Mouse (Mus musculus) cortical plate, adult 2 months (tissue): ENCODE data around the gene Akr7a5. TPM values are rescaled to one million over a fixed set of nuclear protein-coding genes. Genes with fewer than 3 reads are reported as not detected.

Experiments used
- H3K27ac ChIP-seq: fragments of 200-500 bp; 2 replicates; pipeline ENCODE4 v1.5.1; 2012; ENCODE audit warnings: low read length, control low read depth, inconsistent platforms; ENCODE audit not compliant: insufficient read depth
- H3K4me1 ChIP-seq: fragments of 200-500 bp; 2 replicates; pipeline ENCODE4 v1.6.1; 2011; ENCODE audit warnings: low read length; ENCODE audit not compliant: control insufficient read depth, insufficient read depth
- H3K4me3 ChIP-seq: fragments of 200-500 bp; 2 replicates; pipeline ENCODE4 v1.5.1; 2011; ENCODE audit warnings: mild to moderate bottlenecking, low read length, control low read depth; ENCODE audit not compliant: insufficient read depth
- CTCF ChIP-seq: fragments of 200-500 bp; IDR thresholded peaks from 2 replicates; pipeline ENCODE4 v1.5.1; 2011; ENCODE audit warnings: mild to moderate bottlenecking, control low read depth, low read length; ENCODE audit not compliant: insufficient read depth; ENCODE audit errors: extremely low read depth
- POLR2A ChIP-seq: fragments of 200-500 bp; IDR thresholded peaks from 2 replicates; pipeline ENCODE4 v1.6.1; 2011; ENCODE audit warnings: mild to moderate bottlenecking, low read length, control low read depth; ENCODE audit not compliant: insufficient read depth; ENCODE audit errors: extremely low read depth
- polyA plus RNA-seq: library from polyadenylated mRNA; depleted of rRNA; stranded (reverse); fragments of >200 nt; gene quantifications from 2 replicates; pipeline ENCODE4 v1.2.3, GENCODE M21; 2012; rRNA removed

Gene Akr7a5
- 16.8 and 17.5 TPM in 2 replicates for polyA plus RNA-seq

- Histone ChIP-seq H3K4me1 (peaks cover 9% of the 10 kb centered on the region), H3K4me3 (peak within 1 kb of the TSS; percentile 81), H3K27ac (0 out of 2 replicates have a peak within 1 kb of the TSS, but pooled peaks have one; percentile 61)
- TF ChIP-seq CTCF (no peak), POLR2A (peak; percentile 95)
Observed at GRCm38 (mm10) chr4:139310171-139310898, at the start of gene Akr7a5, which contains the start of gene Pqlc2. Akr7a5 (plus strand) TSS chr4:139310744. Pqlc2 (minus strand) TSS chr4:139310708.

- Histone ChIP-seq H3K27ac (no peak overlapping the region), H3K4me3 (no peak overlapping the region), H3K4me1 (peaks cover 9% of the 10 kb centered on the region)
- TF ChIP-seq CTCF (no peak), POLR2A (no peak)
Observed at GRCm38 (mm10) chr4:139262981-139263380, 47.6 kb upstream of the Akr7a5 start.

GRCm38 (mm10) chr4:139265783-139266499 is 44.6 kb upstream of the Akr7a5 start:
- no peak overlapping the region for H3K27ac ChIP-seq
- H3K4me3 ChIP-seq, result no peak overlapping the region
- TF ChIP-seq POLR2A (no peak), CTCF (no peak)
- peaks cover 4% of the 10 kb centered on the region; the same call in 1 of the 2 replicates for H3K4me1 ChIP-seq

- Histone ChIP-seq H3K4me3 (no peak overlapping the region), H3K27ac (no peak overlapping the region), H3K4me1 (peaks cover 5% of the 10 kb centered on the region)
- TF ChIP-seq POLR2A, result no peak
- no peak for TF ChIP-seq CTCF
Observed at GRCm38 (mm10) chr4:139266500-139266865, 44.1 kb upstream of the Akr7a5 start.

- Histone ChIP-seq H3K4me3 (no peak overlapping the region), H3K4me1 (peaks cover 5% of the 10 kb centered on the region), H3K27ac (no peak overlapping the region)
- TF ChIP-seq CTCF (no peak), POLR2A (no peak)
Observed at GRCm38 (mm10) chr4:139267335-139267734, 43.2 kb upstream of the Akr7a5 start.

GRCm38 (mm10) chr4:139268242-139268641 is 42.3 kb upstream of the Akr7a5 start:
- no peak overlapping the region for H3K4me3 ChIP-seq
- TF ChIP-seq POLR2A (no peak), CTCF (no peak)
- H3K27ac ChIP-seq, result no peak overlapping the region
- H3K4me1 ChIP-seq, result peaks cover 5% of the 10 kb centered on the region

GRCm38 (mm10) chr4:139270168-139270567 is 40.4 kb upstream of the Akr7a5 start:
- TF ChIP-seq POLR2A (no peak), CTCF (no peak)
- no peak overlapping the region for H3K27ac ChIP-seq
- peaks cover 5% of the 10 kb centered on the region for H3K4me1 ChIP-seq
- H3K4me3 ChIP-seq, result no peak overlapping the region

GRCm38 (mm10) chr4:139271562-139271961 is 39.0 kb upstream of the Akr7a5 start:
- peaks cover 5% of the 10 kb centered on the region for H3K4me1 ChIP-seq
- no peak overlapping the region for H3K4me3 ChIP-seq
- H3K27ac ChIP-seq, result no peak overlapping the region
- no peak for TF ChIP-seq POLR2A
- TF ChIP-seq CTCF, result no peak

- no peak overlapping the region for H3K27ac ChIP-seq
- H3K4me3 ChIP-seq, result no peak overlapping the region
- peaks cover 3% of the 10 kb centered on the region for H3K4me1 ChIP-seq
- no peak for TF ChIP-seq CTCF
- TF ChIP-seq POLR2A, result no peak
Observed at GRCm38 (mm10) chr4:139272951-139273680, 37.4 kb upstream of the Akr7a5 start.

- no peak overlapping the region for H3K4me3 ChIP-seq
- peaks cover 5% of the 10 kb centered on the region for H3K4me1 ChIP-seq
- no peak for TF ChIP-seq POLR2A
- no peak for TF ChIP-seq CTCF
- no peak overlapping the region for H3K27ac ChIP-seq
Observed at GRCm38 (mm10) chr4:139274573-139274972, 36.0 kb upstream of the Akr7a5 start.
